Mouse (Mus musculus) cerebellum, adult 8-10 months (tissue): ENCODE data around the gene D430019H16Rik.

Source experiments
- DNase-seq: peaks from one replicate; pipeline ENCODE4 v3.0.0; 2022

The D430019H16Rik gene

DNA sequence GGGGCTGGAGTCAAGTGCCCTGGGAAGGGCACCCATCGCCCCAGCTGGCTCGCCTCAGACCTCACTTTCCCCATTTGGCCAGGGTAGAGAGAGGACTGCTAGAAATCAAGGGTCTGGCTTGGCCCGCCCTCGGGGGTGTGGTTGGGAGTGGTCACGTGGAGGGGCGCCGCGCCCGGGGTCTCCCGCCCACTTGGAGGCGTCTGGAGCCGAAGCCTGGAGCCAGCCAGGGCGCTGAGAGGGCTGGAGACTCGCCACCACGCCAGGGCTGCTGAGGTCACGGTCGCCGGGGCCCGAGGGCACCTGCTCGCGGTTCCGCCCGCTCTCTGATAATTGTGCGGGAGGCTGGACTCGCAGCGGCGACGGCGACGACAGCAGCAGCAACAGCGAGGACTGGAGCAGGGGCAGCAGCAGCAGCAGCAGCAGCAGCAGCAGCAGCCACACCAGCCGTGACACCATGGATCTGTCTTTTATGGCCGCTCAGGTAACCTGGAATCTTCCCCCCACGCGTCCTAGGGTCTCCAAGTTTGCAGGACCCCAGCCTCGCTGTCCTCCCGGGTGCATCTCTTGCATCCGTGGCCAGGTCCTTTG, at the start of gene D430019H16Rik:
TSS of gene D430019H16Rik (plus strand) at position 187 of the 588 bp plus-strand sequence.
- DNase-seq: no peak

DNA sequence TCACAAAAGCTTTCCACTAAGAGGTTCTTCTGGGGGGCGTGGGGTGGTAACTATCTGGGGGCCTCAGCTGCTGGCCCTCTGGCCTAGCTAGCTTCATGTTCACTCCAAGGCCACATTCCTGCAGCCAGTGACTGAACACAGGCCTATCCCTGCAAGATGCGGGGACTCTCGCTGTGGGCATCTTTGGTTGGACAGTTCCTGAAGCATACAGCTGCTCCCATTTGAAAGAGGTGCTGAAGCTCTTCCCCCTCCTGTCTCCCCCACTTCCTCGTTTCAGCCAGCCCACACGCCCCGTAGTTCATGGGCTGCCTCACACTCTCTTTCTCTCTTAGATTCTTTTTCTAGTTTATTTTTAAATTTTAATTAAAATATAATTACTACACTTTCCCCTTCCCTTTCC, 47.6 kb upstream of the D430019H16Rik start:
- DNase-seq: no peak

DNA sequence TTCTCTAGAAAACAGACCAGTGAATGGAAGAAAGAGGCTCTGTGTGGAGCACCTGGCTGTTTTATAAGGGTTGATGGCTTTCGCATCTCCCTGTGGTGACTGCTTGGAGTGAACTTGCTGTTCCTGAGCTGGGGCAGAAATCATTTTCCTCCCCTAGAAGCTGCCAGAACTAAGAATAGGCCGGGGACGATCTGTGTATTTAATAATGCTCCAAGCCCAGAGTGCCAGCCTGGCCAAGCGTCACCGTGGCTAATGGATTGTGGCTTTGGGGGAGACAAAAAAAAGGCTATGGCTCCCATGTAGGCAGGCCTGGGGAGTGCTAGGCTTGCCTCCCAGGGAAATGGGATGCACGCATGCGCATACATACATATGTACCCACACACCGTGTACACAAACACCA, 39.7 kb upstream of the D430019H16Rik start:
- no peak for DNase-seq

DNA sequence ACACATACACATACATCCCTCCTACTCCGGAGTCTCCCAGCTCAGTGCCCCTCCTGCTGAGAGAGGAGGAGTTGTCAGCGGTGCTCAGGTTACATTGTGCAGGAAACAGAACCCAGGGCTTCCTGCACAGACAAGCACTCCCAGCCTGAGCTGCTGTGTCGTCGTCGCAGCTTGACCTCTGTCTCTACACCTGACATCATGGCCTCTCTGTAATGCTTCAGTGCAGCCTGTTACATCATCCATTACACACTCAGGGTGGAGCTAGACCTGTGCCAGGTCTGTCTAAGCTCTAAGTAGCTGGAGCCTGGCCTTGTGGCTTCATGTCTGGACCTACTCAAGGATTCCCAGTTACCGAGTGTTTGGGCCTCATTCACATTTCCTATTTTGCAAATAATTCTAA, 33.2 kb upstream of the D430019H16Rik start:
- no peak for DNase-seq

DNA sequence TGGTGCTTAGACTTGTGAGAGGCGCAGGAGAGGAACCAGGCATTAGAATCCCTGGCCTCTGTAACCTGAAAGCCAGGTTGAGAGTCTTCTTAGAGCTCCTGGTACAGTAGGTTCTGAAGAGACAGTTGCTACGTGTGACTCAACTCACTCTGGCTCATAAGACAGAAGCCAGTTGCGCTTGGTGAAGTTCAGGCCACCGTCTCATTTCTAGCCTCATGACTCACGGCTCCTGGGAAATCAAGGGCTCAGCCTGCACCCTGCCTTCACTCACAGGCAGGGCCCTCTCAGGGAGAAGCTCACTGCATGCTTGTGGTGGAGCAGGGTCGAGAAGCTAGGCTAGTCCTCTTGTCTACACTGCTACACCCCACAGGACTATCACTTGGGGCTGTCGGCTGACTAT, 27.1 kb upstream of the D430019H16Rik start:
- DNase-seq: no peak

DNA sequence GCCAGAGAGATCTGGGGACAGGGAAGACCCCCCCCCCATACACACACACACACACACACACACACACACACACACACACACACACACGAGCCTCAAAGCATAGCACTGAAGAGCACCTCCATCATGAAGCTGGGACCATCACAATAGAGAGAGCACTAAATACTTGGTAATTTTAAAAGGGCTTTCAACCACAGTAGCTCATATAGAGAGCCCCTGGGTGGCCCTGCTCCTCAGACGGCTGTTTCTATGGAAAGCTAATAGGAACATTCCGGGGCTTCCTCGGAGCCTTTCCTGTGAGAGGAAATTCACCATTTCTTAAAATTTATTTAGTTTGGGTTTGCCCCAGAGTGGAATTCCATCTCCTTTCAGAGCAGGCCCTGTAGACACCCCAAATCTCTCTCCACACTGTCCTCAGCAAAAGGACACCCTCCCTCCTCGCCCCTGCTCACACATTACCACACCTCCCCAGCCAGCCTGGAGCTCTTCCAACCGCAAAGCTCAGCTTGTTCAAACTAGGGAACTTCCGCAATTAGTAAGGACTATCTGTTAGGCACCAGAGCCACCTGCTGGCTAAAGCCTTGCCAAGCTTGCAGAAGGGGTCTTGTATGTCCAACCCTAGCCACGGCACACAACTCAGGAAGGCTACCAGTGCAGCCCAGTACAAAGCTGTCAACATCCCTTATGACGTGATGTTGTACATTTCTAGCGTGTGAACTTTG, 26.5 kb upstream of the D430019H16Rik start:
- peak; percentile 64 for DNase-seq

DNA sequence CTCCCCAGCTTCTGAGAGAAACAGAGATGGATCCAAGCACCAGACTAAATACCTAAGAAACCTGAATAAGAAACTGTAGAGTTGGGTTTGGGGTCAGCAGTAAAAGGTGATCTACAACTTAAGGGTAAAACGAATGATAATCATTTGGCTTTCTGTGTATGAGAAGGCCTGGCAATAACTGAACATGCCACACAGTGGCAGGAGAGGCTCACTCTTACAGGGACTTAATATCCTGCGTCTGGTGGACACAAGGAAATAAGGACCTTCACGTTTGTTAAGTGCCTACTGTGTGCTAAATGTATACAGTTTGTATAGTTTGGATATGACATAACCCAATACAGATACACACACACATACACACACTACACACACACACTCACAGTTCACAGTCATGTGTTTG, 21.8 kb upstream of the D430019H16Rik start:
- no peak for DNase-seq

DNA sequence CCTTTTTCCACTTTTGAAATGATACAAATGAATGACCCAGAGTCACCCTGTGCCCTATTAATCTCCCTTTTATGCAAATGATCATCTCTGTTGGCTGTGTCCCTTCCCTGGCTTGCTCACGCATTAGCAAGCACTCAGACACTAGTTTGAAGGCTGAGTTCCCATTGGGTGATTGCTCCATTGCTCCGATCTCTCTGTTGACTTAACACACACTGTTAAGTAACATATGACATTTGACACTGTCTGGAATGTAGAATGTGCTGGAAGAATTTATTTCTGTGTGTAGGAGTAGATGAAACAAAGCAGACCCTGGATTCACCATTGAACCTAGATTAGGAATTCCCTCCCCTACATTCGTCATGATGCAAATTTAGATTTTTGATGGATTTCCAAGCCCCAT, 20.8 kb upstream of the D430019H16Rik start:
- no peak for DNase-seq

DNA sequence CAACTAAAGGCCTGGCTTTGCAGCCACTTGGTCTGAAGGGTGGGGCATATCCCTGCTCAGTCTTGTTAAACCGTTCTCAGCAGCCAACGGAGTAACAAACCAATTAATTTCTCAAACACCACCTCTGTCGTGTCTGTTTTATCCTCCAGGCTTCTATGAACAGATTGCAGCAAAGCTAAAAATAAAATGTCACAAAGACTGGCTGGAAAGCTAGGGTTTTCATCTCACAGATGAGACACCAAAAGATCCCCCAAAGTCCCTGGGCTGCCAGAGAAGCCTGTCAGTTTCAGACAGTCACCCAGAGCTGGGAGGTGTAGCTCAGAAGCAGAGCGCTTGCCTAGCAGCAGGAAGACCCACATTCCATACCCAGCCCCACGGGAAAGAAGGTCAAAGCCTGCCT, 15.4 kb upstream of the D430019H16Rik start:
- DNase-seq: no peak

DNA sequence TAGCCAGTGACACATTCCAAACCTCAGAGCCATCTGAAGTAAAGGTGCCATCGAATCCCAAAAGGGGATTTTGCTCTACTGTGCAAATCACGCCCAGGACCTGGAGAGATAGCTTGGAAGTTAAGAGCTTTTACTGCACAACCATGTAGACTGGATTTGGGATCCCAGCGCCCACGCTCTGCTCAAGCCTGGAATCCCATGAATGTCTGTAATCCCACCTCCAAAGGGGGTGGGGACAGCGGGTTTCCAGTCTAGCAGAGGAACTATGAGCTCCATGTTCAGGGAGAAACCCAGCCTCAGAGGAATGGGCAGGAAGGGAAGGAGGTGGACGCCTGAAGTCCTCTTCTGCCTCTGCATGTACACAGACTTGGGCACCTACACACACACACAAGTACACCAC, 13.7 kb upstream of the D430019H16Rik start:
- no peak for DNase-seq

DNA sequence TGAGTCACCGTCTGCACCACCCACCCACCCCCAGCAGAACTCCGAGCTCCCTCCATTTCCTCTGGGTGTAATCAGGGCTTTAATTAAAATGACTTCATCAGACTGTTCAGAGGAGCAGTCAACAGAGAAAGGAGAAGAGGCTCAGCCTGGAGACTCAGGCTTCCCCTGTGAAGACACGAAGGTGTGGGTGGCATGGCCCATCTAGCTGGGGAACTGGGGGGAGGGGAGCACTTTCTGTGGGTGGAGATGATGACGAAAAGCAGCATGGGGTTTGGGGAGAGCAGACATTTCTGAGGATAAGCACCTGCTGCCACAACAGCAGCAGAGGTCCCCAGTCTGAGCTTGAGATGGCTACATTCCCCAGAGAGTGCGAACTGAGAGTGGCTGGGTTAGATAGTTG, 10.1 kb upstream of the D430019H16Rik start:
- no peak for DNase-seq

DNA sequence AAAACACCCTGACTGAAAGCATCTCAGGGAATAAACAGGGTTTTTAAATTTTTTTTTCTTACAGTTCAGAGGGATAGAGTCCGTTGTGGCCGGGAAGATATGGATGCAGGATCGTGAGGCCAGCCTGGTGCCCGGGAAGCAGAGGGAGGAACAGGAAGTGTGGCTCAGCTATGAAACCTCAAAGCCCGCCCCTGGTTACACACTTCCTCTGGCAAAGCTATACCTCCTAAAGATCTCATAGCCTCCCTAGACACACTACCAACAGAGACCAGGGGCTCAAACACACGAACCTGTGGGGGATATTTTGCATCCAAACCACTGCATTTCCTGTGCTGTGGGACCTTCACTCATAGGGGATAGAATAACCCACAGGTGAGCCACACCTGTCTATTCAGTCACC, 7.9 kb upstream of the D430019H16Rik start:
- DNase-seq: no peak

DNA sequence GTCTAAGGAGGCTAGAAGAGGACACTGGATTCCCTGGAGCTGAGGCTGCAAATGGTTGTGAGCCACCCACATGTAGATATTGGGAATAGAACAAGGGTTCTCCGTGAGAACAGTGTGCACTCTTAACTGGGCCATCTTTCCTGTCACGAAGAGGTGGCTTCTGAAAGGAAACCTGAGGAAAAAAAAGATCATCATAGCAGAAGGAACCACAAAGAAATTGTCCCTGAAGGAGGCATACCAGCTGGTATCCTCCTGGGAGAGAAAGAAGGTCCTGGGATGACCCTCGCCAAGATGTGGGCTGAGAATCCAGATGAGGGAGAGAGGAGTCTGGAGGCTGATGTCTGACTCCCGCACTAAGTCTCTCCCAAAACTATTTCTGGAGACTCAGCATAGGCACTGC, 4.4 kb upstream of the D430019H16Rik start:
- DNase-seq: no peak

DNA sequence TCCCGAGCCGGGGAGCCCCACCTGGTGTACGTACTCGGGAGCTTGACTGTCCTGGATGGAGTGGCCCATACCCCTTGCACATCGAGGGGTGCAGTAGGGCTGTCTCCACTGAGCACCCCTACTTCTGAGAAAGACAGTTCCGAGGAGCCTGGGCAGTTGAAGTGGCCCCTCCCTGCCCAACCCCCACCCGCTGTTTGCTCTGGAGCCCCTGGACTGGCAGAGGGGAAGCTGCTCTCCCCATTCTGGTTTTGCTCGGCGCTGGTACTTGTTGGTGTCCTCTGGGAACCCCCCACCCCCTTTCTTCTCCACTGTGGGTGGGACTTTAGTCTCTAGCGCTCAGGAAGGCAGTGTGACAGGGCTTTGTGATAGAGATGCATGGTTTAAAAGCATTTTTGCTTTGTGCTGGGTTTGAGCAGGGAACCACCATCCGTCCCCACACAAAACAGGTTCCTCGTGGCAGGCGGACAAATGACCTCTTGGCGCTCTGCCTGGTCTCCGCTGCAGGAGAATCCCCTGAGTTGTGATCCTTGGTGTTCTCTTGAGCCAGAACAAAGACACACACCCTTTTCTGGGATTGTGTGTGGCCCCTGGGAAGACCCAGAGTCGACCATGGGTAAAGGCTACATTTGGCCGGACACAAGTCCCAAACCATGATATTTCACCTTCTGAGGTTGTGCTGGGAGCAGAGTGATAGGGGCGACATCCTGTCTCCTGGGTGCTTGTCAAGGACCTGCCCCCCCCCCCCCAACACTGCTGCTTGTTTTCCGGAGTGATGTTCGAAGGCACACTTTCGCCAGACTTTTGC, 804 bp downstream of the D430019H16Rik start:
- no peak for DNase-seq

DNA sequence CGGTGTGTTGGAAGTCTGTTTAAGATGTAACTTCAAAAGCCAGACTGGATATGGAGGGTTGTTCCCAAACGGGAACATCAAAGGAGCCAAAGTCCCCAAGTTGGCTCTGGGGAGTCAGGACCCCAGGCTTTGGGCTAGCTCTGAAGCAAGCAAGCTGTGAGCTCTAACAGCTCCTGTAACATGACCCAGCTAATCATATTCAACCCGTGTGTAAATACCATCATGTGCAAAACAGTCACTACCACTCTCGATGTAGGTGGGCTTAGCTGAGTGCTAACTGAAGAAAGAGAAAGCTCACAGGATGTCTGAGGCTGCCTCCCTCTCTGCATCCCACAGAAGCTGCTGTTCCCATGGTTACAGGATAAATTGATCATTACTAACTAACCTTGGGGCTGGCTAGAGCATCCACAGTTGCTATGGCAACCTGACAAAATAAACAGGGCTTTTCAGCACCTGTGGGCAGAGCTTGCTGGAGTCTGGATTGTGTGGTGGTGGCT, 1.5 kb downstream of the D430019H16Rik start:
- DNase-seq: no peak

DNA sequence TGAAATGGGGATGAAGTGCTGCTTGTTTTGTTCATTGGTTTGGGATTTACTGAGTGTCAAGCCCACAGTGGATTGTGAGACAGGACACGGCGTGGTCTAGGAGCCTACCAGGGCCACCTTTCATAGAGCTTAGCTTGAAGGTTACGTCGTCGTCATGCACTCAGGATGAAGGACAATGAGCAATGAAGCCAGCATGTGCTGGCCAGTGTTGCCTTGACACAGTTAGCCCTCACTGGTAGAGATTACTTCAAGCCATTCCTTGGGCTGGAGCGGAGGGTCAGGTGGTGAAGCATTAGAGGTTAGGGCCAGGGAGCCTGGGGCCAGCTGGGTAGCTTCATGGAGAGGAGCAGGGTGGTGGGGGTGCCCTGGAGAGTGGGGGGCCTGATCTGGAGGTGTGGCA, 5.1 kb downstream of the D430019H16Rik start:
- DNase-seq: no peak

DNA sequence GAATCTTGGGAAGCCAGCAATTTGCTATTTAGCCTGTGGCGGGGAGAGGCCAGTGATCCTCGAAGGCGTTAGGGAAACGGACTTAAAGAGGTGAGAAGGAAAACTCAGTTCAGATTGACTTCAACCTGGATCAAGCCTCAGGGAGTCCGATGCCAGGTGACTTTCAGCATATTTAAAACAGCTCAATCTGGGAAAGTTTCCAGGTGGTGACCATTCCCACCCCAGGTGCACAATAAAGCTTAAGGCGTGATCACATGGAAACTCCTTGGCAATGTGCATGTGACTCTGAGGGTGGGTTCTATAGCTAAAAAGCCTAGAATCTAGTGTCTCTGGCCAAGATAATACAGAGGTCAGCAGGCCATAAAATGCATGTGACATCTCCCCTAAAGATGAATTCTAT, 7.4 kb downstream of the D430019H16Rik start:
- no peak for DNase-seq

DNA sequence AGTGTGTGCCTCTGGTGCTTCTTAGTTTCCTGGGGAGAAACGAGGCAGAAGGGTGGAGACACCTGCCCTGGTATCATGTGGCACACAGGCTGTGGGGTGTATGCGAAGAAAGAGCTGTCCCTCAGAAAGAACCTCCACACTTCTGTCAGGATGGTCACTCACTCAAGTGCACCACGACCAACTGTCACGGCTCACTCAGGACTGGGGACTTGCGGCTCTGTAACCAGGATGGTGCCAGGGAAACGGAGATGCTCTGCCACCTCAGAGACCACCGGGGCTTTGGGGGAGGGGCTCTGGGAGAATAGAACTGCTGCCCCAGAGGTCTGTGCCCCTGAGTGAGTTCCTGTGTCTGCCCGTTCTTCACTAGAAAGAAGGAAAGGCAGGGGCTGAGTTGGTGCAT, 15.4 kb downstream of the D430019H16Rik start:
- no peak for DNase-seq

DNA sequence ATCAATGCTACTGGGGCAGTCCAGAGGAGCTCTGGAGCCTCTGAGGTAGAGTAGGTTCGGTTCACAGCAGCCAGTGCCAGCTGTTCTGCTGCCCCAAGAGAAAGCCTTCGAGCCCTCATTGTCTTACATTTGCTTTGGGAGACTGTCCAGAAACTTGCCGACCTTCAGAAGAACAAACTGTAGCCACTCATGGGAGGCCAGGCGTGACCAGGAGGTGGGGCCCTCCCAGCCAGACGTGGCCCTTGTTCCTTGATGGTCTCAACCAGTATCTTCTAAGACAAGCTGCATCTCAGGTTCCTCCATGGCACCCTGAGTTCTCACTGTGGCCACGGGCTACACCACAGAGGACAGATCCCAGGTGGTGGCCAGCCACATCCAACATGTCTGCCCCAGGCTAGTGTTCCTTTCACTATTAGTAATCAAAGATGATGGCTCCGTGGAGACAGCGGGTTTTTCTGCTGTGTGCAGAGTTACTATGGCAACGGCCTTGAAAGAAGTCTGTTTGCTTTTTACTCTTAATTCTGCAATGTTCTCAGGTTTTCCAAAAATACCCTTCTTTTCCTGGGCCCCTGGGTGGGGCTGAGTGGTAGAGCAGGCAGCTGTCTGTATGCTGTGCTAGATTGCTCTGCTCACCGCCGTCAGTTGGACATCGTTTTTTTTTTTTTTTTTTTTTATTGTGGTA, 21.7 kb downstream of the D430019H16Rik start:
- no peak for DNase-seq

DNA sequence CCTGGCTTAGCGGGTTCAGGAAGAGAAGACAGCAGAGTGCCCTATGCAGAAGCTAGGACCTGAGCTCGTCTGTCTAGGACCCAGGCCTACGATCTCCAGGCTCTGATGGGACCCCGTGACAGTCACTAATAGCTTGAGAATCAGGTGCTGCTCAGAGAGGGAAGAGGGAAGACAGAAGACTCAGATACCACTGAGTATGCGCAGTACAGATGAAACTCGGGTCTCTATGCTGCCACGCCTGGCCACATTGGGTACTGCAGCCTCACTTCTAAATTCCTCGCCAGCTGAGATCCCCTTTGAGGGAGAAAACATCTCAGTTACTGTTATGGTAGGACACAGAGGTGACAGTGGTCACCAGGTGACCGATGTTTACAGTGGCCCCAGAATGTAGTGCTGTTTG, 22.8 kb downstream of the D430019H16Rik start:
- peak; percentile 48 for DNase-seq

DNA sequence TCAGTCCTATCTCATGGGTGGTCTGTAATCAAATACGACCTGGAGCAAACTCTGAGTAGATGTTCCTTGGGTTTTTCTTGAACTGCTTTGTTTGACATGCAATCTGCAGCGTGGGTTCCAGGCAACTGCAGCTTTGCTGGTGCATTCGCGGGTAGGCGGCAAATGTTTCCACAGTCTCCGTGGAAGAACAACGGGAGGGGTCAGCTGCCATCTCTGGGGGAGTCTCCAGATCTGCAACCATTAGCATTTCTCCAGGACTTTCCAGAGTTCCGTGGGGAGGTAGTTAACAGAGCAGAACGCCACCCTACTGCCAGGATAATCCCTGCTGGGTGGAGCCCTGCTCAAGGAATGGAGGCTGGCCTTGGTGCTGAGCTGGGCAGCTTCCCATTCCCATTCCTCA, 23.3 kb downstream of the D430019H16Rik start:
- no peak for DNase-seq

DNA sequence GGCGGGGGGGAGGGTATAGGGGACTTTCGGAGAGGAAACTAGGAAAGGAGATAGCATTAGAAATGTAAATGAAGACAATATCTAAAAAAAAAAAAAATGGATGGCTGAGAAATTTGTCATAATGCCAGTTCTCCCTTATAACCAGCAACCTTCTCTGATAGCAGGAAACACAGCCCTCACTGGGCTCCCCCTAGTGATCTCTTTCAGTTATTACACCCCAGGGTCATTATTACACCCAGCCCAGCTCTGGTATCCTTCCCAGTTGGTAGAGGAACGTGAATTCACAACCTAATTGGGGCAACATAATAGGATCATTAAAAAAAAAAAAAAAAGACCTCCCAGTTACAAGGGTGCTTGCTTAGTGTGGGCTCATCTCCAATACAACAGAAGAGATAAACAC, 29.8 kb downstream of the D430019H16Rik start:
- peak; percentile 25 for DNase-seq

DNA sequence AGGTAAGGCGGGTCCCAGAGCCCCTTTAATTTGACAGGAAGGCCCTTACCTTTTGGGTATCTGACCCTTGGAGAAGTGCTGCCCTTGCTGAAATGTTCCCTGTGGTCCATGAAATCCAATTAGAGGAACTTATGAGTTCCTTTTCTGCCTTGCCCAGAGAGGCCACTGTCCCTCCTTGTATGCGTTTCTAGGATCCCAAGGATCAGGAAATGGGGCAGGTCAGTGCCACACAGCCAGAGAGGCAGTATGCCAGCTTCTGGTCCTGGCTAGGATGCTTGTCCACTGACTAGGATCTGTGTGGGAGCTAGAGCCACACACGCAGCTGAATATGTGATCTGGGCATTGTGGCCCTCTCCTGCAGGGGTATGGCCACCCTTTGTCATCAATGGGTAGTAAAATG, 36.6 kb downstream of the D430019H16Rik start:
- DNase-seq: no peak
